Mouse (Mus musculus): ENCODE measurements around the gene Samd14.
"Not testable (repeated sequence)": the region's sequence is repeated elsewhere in the genome, so short reads cannot be mapped to it uniquely, and the experiment has no call there.

The Samd14 gene

DNA sequence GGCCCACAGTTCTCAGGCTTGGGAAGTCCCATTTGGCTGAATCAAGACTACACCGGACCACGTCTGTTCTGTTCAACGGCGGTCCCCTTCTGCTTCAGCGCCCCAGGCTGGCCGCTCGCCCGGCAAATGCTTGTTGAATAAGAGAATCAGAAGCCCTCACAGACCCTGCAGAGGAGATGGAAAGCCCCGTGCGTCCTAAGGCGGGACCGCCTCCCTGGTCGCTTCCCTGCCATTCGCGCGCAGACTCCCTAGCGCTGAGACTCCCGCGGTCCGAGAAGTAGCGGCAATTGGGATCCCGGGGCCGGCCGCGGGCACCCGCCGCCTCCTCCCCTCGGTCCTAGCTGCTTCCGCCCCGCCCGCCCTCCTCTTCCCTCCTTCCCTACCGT lies at the start of gene Samd14:
Gene Samd14, plus strand, starts transcription at position 251 of the 386 bp plus-strand sequence.
- no peak for DNase-seq (ENCODE audit: low spot score)

- DNase-seq (ENCODE audit: low spot score), result no peak
Measured at GRCm38 (mm10) chr11:94962534-94963101, 47.1 kb upstream of the Samd14 start.

DNA sequence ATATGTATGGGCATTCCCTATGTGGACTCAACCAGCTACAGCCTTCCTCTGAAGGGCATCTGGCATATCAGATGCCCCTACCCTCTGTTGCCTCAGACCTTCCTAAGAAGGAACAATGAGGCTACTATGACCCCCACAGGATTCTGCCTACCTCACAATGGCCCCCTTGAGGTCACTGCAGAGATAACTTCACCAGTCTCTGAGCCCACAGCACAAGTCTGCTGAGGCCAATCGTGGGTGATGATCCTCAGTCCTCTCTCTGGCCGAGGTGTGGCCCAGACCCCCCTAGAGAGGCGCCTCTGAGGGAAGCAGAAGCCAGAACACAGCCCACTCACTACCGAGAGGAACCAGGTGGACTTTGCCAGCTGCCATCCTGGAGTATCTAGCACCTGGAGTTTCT lies 42.3 kb upstream of the Samd14 start, which contains the start of gene Hils1:
Gene Hils1, plus strand, starts transcription at position 175 of the 400 bp plus-strand sequence.
- DNase-seq (ENCODE audit: low spot score), result no peak

- DNase-seq (ENCODE audit: low spot score), result no peak
Measured at GRCm38 (mm10) chr11:94968187-94968586, 41.5 kb upstream of the Samd14 start.

GRCm38 (mm10) chr11:94969709-94970108 lies 40.0 kb upstream of the Samd14 start:
- not testable (repeated sequence) for DNase-seq (ENCODE audit: low spot score)

- DNase-seq (ENCODE audit: low spot score), result no peak
Measured at GRCm38 (mm10) chr11:94970210-94970943, 39.3 kb upstream of the Samd14 start.

DNA sequence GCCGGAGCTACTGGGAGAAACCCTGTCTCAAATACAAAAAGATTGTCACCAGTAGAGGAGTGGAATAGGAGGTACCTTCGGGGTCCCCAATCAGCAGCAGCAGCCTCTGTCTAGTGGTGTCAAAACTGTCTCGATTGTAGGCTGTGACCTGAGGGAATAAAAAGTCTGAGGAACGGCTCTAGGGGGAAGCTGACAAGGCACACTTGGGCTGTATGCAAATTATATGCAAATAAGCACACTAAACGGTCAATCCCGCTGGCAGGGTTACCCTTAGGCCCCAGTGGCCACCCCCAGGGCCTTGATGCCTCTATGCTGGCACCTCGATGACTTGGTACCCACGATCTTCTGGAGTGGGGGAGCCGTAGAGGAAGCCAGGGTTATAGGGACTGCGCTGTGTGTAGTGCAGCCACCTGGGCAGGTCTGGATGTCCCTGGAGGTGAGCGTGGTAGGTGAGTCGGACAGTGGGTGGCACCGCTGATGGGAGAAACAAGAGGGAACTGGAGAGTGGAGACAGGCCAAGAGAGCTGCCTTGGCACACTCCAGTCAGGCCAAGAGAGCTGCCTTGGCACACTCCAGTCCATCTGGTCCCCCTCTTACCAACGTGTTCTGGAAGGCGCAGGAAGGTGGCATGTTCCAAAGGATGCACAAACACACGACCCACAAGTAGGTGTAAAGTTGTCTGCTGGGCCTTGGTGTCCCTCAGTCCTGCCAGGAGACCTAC lies 37.6 kb upstream of the Samd14 start:
- no peak for DNase-seq (ENCODE audit: low spot score)

DNA sequence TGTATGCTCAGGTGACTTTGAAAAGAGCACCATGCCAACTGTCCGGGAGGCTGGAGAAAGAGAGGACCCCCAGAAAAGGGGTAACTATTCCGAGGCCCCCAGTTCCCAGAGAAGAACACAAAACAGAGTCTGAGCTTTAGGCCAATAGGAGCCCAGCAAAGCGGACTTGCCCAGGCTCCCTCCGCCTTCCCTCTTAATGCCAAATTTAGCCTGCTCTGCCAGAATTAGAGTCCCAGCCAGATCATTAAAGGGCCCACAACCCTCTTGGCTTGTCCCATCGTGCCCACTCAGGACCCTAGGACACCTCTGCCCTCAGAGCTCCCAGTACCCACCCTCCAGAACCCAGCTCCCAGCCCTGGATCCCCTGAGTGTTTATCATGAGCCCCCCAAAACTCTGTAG lies 36.8 kb upstream of the Samd14 start:
- DNase-seq (ENCODE audit: low spot score), result no peak

DNA sequence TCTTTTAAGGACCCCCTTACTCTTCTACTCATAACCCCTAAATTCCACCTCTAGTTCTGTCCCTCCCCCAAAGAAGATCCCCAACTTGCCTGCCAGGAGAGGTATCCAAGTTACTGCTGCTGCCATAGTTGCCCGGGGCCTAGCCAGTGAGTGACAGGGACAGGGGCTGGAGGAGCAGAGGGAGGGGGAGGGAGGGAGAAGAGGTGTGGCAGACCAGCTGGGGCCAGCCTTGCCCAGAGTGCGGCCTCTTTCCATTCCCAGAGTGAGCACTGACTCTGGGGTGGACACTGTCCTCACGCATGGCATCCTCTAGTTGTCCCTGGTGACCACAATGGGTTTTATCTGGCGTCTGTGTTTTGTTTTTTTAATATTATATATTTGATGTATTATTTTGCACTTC lies 36.4 kb upstream of the Samd14 start:
- DNase-seq (ENCODE audit: low spot score), result no peak

DNA sequence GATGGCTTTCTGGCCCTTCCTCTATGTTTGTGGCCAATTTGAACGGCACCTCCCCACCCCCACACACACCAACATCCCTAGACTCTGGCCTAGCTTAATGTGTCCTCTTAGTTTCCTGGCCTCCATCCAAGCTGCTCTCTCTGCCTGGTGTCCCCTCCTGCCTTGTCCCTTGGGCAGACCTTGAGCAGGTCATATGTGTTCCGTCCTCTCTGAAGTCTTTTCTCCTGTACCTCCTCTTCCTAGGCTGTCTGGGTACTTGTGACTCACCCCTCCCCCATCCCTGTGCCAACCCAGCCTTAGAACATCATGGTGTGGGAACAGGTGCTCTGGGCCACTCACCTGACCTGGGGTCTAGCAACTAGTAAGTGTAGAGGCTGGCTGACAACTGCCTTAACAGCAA lies 34.7 kb upstream of the Samd14 start:
- DNase-seq (ENCODE audit: low spot score), result no peak

DNA sequence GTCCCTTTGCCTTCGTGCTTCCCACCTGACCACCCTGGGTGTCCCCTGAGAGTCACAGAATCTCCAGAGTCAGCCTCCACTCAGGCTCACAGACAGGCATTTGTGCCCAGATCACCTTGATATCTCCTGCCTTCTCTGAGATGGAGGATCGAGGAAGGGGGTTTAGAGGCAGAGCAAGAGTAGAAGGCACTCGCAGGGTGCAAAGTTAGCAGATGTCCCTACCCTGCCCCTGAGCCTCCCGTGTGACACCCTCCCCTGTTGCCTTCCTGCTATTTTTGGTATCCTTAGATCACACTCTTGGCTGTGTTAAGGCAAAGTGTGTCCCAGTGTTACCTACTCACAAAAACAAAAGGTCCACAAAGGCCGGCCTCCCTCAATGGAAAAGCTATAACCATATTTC lies 33.5 kb upstream of the Samd14 start, which contains the start of gene Sgca:
Gene Sgca, minus strand, starts transcription at position 129 of the 400 bp plus-strand sequence.
- DNase-seq (ENCODE audit: low spot score), result no peak

- DNase-seq (ENCODE audit: low spot score), result no peak
Measured at GRCm38 (mm10) chr11:94978178-94978915, 31.3 kb upstream of the Samd14 start.

- DNase-seq (ENCODE audit: low spot score), result peak; percentile 92
Measured at GRCm38 (mm10) chr11:94978947-94979346, 30.7 kb upstream of the Samd14 start.

DNA sequence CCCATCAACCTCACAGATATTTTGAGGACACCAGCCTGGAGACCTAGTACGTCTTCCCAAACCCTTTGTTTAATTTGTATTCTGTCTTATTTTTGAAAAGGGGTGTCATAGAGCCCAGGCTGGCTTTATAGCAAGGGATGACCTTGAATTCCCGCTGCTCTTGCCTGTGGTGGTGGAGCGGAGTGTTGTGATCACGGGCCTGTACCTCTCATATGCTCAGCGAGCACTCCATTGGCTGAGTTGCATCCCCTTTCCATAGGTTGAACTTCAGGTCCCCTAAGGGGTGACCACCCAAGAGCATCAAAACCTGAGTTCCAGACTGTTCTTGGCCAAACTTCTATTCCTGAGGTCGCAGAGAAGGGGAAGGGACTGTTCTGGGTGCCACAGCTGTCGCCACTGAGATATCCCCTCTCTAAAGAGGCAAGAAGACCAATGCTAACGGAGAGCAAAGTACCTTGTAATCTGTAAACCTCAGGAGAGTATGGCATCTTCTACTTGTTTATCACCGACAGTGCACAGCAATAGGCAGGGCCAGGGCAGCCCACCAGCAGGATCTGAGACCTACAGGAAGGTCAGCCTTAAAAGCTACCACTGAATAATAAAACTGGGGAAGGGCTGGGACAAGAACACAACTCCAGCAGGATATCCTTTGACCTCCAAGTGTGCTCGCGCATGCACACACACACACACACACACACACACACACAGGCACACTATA lies 30.1 kb upstream of the Samd14 start:
- DNase-seq (ENCODE audit: low spot score), result no peak

DNA sequence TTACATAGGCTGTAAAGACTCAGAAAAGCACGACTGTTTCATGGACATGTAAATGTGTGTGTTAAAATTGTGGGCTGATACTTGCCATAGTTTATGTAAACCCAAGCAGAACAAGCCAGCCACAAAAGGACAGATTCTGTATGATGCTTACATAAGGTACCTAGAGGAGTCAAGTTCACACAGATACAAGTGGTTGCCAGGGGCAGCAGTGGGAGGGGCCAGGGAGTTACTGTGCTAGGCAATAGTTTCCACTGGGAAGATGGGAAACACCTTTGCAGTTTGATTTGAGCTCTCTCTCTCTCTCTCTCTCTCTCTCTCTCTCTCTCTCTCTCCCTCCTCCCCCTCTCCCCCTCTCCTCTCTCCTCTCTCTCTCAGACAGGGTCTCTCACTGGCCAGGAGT lies 24.5 kb upstream of the Samd14 start:
- DNase-seq (ENCODE audit: low spot score), result no peak

DNA sequence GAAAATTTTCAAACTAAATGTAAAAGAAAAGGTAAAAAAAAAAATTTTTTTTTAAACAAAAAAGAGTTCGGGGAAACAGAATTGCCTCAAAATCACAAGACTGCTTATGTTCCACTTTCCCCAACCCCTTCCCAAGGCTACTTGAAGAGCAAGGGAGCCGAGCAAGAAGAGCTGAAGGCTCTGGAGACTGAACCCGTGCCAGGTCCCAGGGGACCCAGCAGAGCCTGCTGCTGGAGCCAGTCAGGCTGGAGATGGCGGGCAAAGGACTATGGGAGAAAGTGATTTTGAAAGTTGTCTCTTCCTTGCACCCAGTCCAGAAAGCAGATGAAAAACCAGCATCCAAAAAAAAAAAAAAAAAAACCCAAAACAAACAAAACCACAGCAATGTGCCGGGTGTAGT lies 23.9 kb upstream of the Samd14 start:
- no peak for DNase-seq (ENCODE audit: low spot score)

DNA sequence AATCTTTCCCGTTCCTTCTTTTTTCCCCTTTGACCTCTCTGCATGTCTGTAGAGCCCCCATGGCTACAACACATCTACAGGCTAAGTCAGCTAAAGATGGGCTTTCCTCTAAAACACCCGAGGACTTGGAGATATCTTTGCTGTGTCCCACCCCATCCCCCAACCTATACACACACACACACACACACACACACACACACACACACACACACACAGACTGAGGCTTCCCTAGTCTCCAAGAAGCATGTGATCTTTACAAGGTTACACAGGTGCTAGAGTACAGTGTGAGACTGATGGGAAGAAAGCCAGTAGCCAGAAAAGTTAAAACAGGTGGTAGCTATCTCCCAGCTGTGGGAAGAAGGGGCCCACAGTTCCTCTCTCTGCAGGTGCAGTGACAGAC lies 23.2 kb upstream of the Samd14 start:
- no peak for DNase-seq (ENCODE audit: low spot score)

GRCm38 (mm10) chr11:94987341-94987740 lies 22.3 kb upstream of the Samd14 start:
- no peak for DNase-seq (ENCODE audit: low spot score)

GRCm38 (mm10) chr11:94987851-94988250 lies 21.8 kb upstream of the Samd14 start:
- DNase-seq (ENCODE audit: low spot score), result no peak

DNA sequence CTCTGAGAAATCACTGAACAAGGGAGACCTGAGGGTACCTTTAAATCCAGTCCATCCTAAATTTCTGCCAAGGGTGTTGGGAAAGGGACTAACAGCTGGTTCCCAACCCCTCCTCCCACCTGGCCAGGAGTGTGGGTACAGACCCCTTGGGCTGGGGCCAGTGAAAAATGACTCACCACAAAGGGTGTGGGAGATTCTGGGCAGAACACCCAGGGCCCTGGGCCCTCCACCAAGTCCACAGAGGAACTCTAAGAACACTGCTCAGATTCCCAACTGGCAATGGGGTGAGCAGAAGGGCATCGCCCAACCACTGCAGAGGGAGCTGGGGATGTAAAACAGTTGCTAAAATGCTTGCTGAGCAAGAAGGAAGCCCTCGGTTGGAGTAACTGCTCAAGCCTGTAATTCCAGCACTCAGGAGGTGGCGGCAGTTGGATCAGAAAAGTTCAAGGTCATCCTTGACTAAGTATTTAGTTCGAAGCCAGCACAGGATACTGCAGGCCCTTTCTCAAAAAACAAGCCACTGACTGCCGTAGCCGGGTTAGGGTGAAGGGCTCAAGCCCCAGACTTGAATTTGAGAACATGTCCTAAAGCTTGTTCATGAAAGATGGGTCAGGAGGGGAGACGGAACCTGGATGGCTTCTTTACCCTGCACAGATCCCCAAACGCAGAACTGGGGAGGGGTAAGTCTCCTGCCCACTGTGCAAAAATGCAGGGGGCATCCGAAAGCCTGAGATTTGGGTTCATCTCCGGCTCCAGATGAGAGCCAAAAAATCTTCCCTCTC lies 20.7 kb upstream of the Samd14 start:
- DNase-seq (ENCODE audit: low spot score), result no peak

DNA sequence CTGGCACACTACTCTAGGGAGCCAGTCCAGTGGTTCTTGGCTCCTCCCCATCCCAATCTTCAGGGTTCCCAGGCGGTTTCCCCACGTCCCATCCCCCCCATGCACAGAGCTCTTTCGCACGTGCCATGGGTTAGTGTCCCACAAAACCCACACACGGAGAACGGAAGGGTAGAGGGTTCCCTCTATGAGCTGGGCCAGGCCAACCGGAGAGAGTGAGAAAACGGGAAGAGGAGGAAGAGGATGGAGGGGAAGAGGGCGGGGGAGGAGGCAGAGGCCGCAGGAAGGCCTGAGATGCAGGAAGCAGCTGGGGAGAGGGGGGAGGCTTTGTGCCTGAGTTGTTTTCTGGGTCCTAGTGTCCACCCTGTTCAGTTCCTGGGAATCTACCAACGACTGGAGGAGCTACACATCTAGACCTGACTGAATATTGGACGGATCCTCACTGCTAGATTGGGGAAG lies 20.1 kb upstream of the Samd14 start:
- peak; percentile 76 for DNase-seq (ENCODE audit: low spot score)

All from ovary, adult 18-20 months (tissue).